Mouse (Mus musculus) right cerebral cortex, postnatal 10 days (tissue): ENCODE results near the gene Adamts9.

Source experiments
- DNase-seq, 2 experiments: peaks; one replicate each; pipeline ENCODE4 v3.0.0; 2021; ENCODE audit warnings: low spot score in 2 of 2

The Adamts9 gene

DNA sequence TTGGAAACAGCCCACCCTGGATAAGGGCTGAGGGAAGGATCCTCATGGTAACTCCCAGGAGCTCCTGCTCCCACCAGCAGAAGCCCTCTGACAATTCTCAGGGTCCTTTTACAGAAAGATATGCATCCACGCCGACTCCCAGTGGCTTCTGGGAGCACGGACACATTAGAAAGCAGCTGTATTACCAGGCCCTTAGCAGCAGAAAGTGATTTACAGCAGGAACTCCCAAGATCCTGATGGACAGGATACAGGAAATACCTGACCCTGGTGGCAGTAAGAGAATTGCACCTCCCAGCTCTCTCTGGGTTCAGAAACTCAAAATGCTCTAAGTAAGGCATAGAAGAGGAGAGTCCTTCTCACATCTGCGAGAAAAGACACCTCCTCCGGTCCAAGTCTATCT, 15.0 kb downstream of the Adamts9 start:
- no peak for DNase-seq

- peak in 1 of 2 experiments; percentile 23 for DNase-seq
These were observed 18.8 kb downstream of the Adamts9 start for GRCm38 (mm10) chr6:92924536-92924935.

DNA sequence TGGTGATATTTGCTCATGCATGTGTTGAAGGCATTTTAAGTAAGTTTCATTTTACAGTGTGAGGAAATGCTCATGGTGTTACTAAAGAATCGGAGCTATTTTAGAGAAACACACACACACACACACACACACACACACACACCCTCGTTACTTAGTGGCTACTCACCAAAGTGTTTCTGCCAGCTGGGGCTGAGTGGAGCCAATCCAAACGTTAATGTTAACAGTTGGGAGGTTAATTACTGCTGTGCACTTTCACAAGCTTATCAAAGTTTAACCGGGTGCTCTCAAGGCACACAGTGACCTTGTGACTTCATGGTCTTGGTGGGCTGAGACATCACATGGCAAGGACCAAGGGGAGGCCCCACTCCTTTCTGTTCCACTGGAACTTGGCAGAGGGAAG, 21.4 kb downstream of the Adamts9 start:
- DNase-seq: no peak

GRCm38 (mm10) chr6:92920938-92921689, 22.2 kb downstream of the Adamts9 start:
- DNase-seq: no peak

DNA sequence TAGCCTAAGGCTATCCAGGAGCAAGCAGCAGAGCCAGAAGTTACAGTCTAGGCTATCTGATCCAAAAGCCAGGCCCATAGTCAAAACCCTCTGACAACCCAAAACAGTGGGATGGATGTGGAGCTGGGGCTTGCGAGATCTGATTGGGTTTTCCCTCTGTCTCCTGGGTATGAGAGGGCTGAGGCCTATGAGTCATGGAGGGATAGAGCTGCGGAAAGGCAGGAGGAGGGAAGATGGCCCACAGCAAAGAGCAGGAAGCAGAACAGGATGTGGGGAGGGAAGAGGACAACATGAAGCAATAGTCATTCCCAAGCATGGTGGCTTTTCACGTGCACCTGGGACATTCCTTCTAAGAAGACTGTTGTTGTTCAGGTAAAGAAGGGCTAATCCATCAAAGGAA, 32.7 kb downstream of the Adamts9 start:
- no peak for DNase-seq

- DNase-seq: peak in 1 of 2 experiments; percentile 22
These were observed 33.9 kb downstream of the Adamts9 start for GRCm38 (mm10) chr6:92909361-92909760.

DNA sequence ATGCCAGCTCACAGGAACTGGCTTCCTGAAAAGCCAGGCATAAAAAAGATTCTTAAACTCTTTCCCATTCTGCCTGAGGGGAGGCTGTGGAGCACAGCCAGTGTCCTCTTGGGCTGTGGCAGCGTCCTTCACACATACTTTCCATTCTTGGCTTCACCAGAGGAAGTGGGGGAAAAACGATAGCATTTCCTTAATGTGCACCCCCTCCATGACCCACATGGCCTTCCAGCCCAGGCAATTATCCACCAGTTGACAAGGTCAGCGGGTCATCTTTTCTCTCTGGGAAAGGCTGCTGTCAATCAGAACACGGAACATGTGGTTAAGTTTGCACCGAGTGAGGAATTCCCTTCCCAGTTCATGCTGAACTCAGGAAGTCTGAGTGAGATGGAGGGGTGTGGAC, 37.4 kb downstream of the Adamts9 start:
- DNase-seq: no peak

- no peak for DNase-seq
These were observed 38.8 kb downstream of the Adamts9 start for GRCm38 (mm10) chr6:92904491-92904890.

DNA sequence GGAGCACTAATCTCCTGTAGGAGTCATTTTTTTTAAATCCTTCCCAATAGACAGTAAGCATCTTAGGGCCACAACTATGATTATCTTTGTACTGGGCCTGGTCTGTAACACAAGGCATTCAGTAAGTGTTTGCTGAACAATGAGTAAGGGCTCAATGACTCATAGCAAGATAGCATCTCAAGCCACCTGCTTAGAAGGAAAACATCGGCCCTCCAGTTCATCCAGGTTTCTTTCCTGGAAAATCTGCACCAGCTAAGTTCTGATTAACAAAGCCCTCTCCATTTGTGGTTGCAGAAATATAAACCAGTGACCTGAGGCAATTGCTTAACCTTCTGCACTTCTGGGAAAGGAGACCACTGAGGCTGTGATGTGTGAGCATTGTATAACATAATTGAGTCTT, 39.3 kb downstream of the Adamts9 start:
- no peak for DNase-seq

GRCm38 (mm10) chr6:92891535-92891934, 51.8 kb downstream of the Adamts9 start:
- no peak for DNase-seq

GRCm38 (mm10) chr6:92883131-92883900, 60.0 kb downstream of the Adamts9 start:
- no peak for DNase-seq

- DNase-seq: no peak
These were observed 60.8 kb downstream of the Adamts9 start for GRCm38 (mm10) chr6:92882446-92882845.

DNA sequence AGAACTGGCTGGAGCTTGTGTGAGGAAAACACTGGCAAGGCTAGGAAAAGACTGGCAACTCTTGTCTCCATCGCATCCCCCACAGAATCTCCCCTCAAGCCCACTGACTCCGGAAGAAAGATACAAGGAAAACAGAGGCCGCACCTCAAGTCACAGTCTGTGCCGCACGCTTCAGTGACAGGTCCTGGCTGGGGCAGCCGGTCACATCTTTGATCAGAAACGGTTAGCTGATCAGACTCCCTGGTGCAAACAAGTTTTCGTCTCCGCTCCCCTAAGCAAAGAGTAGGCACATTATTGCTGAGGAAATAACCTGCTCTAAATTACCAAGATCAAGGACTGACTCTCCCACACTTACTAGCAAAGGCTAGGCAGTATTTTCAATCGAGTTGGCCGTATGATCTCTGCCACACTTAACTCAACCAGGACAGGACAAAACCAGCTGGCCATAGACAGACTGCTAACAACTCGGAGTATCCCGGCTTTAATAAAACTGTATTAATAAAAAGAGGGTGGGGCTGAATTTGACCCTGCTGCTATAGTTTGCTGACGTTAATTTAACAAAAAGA, 63.5 kb downstream of the Adamts9 start:
- DNase-seq: no peak

DNA sequence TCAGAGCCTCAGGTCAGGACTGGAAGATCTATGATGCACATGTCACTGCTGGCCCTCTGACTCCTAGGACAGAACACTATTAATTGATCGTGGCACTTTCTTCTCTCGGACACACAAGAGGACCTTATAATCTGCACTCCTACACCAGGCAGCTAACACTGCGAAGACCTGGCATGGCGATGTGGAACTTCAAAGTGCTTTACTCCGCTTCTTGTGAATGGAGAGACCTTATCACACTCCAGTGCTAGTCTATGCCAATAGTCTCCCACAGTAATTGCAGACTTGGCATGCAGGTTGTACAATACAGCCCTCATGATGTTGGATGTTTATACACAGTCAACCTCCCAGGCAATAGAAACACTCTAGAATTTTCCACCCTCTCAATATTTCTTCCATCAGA, 64.5 kb downstream of the Adamts9 start:
- DNase-seq: no peak

DNA sequence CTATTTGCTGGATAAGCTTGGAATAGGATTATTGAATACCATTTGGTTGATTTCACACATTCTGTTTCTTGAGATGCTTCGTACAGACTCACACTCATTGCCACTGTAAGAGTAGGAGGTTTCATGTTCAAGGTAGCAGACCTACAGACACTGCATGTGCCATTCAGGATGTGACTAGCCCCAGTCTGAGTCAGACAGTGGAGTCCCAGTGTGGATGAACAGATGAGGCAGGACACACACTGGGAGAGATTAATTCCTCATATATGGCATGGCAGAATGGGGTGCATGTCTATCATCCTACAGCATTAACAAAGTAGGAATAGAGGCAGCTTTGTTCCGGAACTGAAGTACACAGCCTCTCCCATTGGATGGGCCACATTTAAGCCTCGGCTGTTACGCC, 66.1 kb downstream of the Adamts9 start:
- DNase-seq: no peak

GRCm38 (mm10) chr6:92876121-92876520, 67.2 kb downstream of the Adamts9 start:
- no peak for DNase-seq

- DNase-seq: no peak
These were observed 68.0 kb downstream of the Adamts9 start for GRCm38 (mm10) chr6:92875340-92875739.

DNA sequence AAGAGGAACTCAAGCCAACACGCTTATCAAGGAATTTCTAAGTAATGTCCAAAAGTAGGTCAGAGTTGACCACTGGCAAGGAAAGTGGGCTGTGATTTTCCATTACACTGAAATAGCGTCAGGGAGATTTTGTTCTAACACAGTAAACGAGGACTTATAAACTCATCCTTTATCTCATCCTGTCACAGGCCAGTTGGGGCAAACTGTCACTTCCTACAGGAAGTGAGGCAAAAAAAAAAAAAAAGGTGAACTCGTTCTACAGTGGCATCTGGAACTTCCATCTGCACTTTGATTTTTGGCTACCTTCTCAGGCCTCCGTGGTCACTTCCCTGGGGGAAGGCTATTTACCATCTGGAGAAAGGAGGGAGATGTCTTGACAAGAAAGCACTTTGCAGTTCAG, 68.4 kb downstream of the Adamts9 start:
- DNase-seq: no peak

- DNase-seq: no peak
These were observed 70.5 kb downstream of the Adamts9 start for GRCm38 (mm10) chr6:92872766-92873165.

DNA sequence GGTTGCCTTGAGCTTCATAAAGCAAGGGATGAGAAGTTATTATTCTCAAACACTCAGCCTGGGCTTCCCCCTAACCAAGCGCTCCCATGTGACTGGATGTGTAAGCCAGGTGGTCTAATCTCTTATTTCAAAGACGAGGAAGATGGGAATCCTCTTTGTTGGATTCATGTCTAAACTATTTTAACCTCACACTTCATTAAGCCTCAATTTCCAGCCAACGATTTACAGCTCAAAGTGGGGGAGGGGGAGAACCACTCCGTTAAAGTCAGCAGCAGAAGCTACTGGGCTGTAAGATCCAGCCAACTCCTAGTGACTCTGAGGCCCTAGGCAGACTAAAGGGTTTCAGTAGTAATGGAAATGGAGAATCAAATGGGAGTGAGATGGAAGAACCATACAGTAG, 71.5 kb downstream of the Adamts9 start:
- no peak for DNase-seq

DNA sequence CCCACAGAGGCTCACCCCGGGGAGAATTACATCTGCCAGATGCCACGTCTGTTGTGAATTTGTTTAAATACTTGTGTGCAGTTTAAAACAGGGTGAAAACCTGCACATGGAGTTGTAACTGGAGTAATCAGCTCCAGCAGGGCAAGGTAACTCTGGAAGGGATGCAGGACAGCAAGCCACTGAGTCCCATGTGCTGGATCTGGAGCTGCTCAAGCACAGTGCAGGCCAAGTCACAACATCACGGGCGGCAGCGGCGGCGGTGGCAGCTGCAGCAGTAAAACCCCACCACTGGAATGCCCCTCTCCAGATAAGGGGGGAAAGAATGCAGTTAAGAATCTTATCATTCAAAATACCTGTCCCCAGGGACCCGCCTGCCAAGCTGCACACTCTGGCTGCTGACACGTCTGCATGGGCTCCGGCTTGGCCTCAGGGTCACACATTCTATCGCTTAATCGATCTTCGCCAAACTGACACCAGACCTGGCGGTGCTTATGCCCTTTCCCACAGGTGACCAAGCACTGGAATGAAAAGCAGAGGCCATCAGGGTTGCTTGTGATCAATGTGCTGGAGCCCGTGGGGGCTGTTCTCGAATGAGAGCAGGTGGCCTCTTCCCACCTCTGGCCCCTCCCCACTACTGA, 73.6 kb downstream of the Adamts9 start:
- no peak for DNase-seq

GRCm38 (mm10) chr6:92869089-92869581, 74.2 kb downstream of the Adamts9 start, which contains the start of gene Gm15737:
TSS of gene Gm15737 (plus strand) at chr6:92869357.
- no peak for DNase-seq
